ENCODE assay signal across 8 mouse cellular contexts in the genomic region with DNA sequence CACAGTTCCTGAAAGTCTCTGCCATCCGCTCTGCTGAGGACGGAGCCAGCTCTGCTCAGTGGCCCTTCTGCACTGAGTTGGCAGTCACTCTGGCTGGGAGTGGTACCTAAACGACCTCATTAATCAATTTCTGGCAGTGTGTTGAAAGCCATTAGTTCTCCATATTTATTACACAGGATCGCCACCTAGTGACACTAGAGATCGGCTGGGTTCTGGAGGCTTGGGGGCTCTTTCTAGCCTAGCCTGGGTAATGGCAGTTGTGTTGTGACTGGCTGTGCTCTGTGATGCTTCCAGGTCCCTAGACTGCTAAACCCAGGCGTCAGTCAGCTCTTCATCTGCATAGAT. TPM values are rescaled to one million over a fixed set of nuclear protein-coding genes. Genes with fewer than 3 reads are reported as not detected.
DNase-seq lines count a peak whose midpoint lies in the region; ATAC-seq and TF ChIP-seq lines count a peak whose summit lies in the region.

No protein-coding gene starts in this region.

- no peaks in the 10 kb centered on the region for H3K27me3 ChIP-seq in hindbrain, embryonic 14.5 days (ENCODE audit: control insufficient read depth, insufficient read depth, low read length)
- H3K27me3 ChIP-seq in midbrain, postnatal 0 days (ENCODE audit: insufficient read depth, low read length), result no peaks in the 10 kb centered on the region

- no peak overlapping the region for H3K9ac ChIP-seq in hindbrain, embryonic 14.5 days
- H3K9ac ChIP-seq in midbrain, postnatal 0 days (replicated peaks; ENCODE audit: low read length, poor library complexity, severe bottlenecking), result no peak overlapping the region

- H3K4me2 ChIP-seq in hindbrain, embryonic 14.5 days (replicated peaks), result no peak overlapping the region
- H3K4me2 ChIP-seq in midbrain, postnatal 0 days (ENCODE audit: low read depth, low read length, poor library complexity, severe bottlenecking), result no peak overlapping the region

- no peaks in the 10 kb centered on the region for H3K36me3 ChIP-seq in hindbrain, embryonic 14.5 days (replicated peaks; ENCODE audit: control insufficient read depth, insufficient read depth)
- no peaks in the 10 kb centered on the region for H3K36me3 ChIP-seq in midbrain, postnatal 0 days (ENCODE audit: insufficient read depth, low read length)

- no peaks in the 10 kb centered on the region for H3K9me3 ChIP-seq in hindbrain, embryonic 14.5 days (ENCODE audit: control insufficient read depth, low read length)
- no peaks in the 10 kb centered on the region for H3K9me3 ChIP-seq in midbrain, postnatal 0 days (ENCODE audit: low read length)

- TF ChIP-seq CTCF in midbrain, postnatal 0 days (IDR thresholded peaks at IDR 0.05), result peak; percentile 87

- 17% methylated on average over 6 of the region's 6 CpGs for WGBS in hindbrain, embryonic 14.5 days
- 23% methylated on average over 6 of the region's 6 CpGs for WGBS in midbrain, postnatal 0 days

- peak; percentile 25 for DNase-seq in ovary, postnatal 36 days (ENCODE audit: low spot score)
- no peak for DNase-seq in ovary, adult 18-20 months (ENCODE audit: low spot score)
- peak; percentile 65 for DNase-seq in adrenal gland, postnatal 14 days
- peak; percentile 46 for DNase-seq in fat pad, adult 2 months (ENCODE audit: extremely low read depth, low read depth, low spot score)
- peak; percentile 85 for DNase-seq in hindbrain, embryonic 14.5 days (ENCODE audit: low spot score)
- DNase-seq in layer of hippocampus, adult 9-11 months, result peak; percentile 51
- DNase-seq in midbrain, postnatal 0 days (ENCODE audit: low spot score), result peak; percentile 93
- DNase-seq in spleen, postnatal 14 days (ENCODE audit: low spot score in 2 of 2), result no peak

- H3K4me3 ChIP-seq in hindbrain, embryonic 14.5 days (replicated peaks; ENCODE audit: low read length), result no peak overlapping the region
- no peak overlapping the region for H3K4me3 ChIP-seq in midbrain, postnatal 0 days (ENCODE audit: low read depth, low read length)

- no peak overlapping the region for H3K27ac ChIP-seq in hindbrain, embryonic 14.5 days
- H3K27ac ChIP-seq in midbrain, postnatal 0 days (ENCODE audit: low read depth, low read length), result no peak overlapping the region

- peak; percentile 82; the same call in 1 of the 2 replicates for ATAC-seq in hindbrain, embryonic 14.5 days (ENCODE audit: low FRiP score)
- 0 out of 2 replicates have a peak, but pooled peaks have one; percentile 16 for ATAC-seq in midbrain, postnatal 0 days (ENCODE audit: low FRiP score)

- no peaks in the 10 kb centered on the region for H3K4me1 ChIP-seq in hindbrain, embryonic 14.5 days (replicated peaks; ENCODE audit: control insufficient read depth, insufficient read depth, low read length)
- no peaks in the 10 kb centered on the region for H3K4me1 ChIP-seq in midbrain, postnatal 0 days (ENCODE audit: insufficient read depth, low read length)

RNA-seq across cellular contexts. Expression of a gene that starts 28.8 kb away (rescaled TPM):
- 18.8 and 26.1 TPM in 2 replicates for total RNA-seq in adrenal gland, postnatal 14 days (2021)
- 27.9 and 28.1 TPM in 2 replicates for polyA plus RNA-seq in hindbrain, embryonic 14.5 days (2014; fragmentation: Nextera tagmentation; extraction: Ambion mirVana)
- total RNA-seq in midbrain, postnatal 0 days (2014; rRNA removed), result 5.6 and 10.9 TPM in 2 replicates
- 8.6 and 9.9 TPM in 2 replicates for polyA plus RNA-seq in midbrain, postnatal 0 days (2015; fragmentation: Nextera tagmentation; extraction: Ambion mirVana)

Comparison
In these comparisons a context has a peak if more than half of its experiments do, and no peak if none do; other contexts are left out.
1. DNase-seq: peak in ovary, postnatal 36 days (single experiment), adrenal gland, postnatal 14 days (single experiment), fat pad, adult 2 months (single experiment), hindbrain, embryonic 14.5 days (single experiment), layer of hippocampus, adult 9-11 months (single experiment) and midbrain, postnatal 0 days (single experiment); none in ovary, adult 18-20 months (single experiment) and spleen, postnatal 14 days (0 of 2).